ENCODE assay signal across 19 mouse cellular contexts in the genomic region with DNA sequence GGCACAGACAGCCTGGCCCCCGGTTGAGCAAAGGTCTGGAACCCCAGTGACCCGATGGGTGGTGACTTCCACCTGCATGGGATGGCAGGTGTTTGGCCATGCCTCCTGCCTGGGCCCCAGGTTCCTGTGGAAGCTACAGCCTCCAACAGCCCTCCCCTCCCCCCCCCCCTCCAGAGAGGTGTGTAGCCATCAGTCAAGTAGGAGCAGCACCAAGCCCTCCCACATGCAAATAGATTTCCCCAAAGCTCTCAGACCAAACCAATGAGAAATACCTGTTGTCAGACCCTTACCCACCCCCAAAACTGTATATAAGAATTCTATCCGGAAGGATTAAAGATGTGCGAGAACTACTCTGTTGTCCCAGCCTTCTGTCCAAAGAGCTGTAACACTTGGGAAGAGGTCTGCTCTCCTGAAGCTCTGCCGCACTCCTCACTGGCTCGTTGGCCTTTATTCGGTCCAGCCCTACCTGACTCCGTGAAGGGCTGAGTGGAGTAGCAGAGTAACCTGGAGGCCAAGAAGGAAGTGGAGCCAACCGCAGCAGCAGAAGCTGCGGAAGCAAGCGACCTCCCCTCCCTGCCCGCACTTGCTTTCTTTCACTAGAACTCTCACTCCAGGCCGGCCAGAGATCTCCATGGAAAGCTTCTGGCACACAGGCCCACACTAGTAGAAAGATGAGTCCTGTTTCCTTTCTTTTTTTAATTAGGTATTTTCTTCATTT. TPM values are rescaled to one million over a fixed set of nuclear protein-coding genes. Genes with fewer than 3 reads are reported as not detected.
DNase-seq lines count a peak whose midpoint lies in the region; ATAC-seq and TF ChIP-seq lines count a peak whose summit lies in the region.
"Had no signal": no experiment of that assay in that cellular context is flagged by ENCODE, and none has a peak within 500 bp of the region (broad histone marks: within the 10 kb centered on the region; RNA-seq: fewer than 3 reads in every experiment).

No protein-coding gene starts in this region.

- no peaks in the 10 kb centered on the region for H3K9me3 ChIP-seq in ES-E14 (ENCODE audit: control insufficient read depth, insufficient read depth, low read depth, low read length)
- H3K9me3 ChIP-seq: G1E; lung, embryonic 15.5 days; neural tube, embryonic 12.5 days had no signal

- peak overlapping the region; percentile 73 for H3K27ac ChIP-seq in ES-E14 (ENCODE audit: insufficient read depth, low read depth, low read length, poor library complexity, severe bottlenecking)
- H3K27ac ChIP-seq: hindbrain, postnatal 0 days; lung, embryonic 15.5 days; macrophage; neural tube, embryonic 12.5 days had no signal

- H3K4me1 ChIP-seq in ES-E14 (ENCODE audit: control insufficient read depth in 2 of 2, insufficient read depth in 2 of 2, low read length in 2 of 2, poor library complexity in 1 of 2), result peaks cover 2 to 5% of the 10 kb centered on the region in 2 experiments; a peak in 2 of 4 replicates
- H3K4me1 ChIP-seq: lung, embryonic 15.5 days; neural tube, embryonic 12.5 days had no signal

- in situ Hi-C loops in ES-E14 (cut with MboI; ENCODE audit: low sequenced_read_pairs in 2 of 2, unreplicated experiment in 2 of 2), result no loop called here

- DNase-seq in CD4-positive, CD25-positive, alpha-beta regulatory T cell, adult 2 months (ENCODE audit: low read depth, low spot score), result peak; percentile 50
- no peak for DNase-seq in ES-E14 (ENCODE audit: low read depth, low spot score)
- DNase-seq in thymus, postnatal 14 days, result peak; percentile 55
- DNase-seq in right cerebral cortex, adult 18-20 months, result no peak
- DNase-seq in B cell, adult 2 months, result no peak
- no peak for DNase-seq in testis, postnatal 10 days (ENCODE audit: low spot score)
- DNase-seq: adrenal gland, adult 8-10 months; cerebellum, postnatal 14 days; gastrocnemius, postnatal 36 days; heart, postnatal 4 days; kidney, adult 8-10 months; kidney, postnatal 36 days had no signal

- H3K36me3 ChIP-seq in ES-E14 (ENCODE audit: control insufficient read depth, insufficient read depth, low read length, poor library complexity, severe bottlenecking), result no peaks in the 10 kb centered on the region
- H3K36me3 ChIP-seq: G1E; lung, embryonic 15.5 days; neural tube, embryonic 12.5 days had no signal

- ATAC-seq in CD4-positive, CD25-positive, alpha-beta regulatory T cell, adult 4 months, result no peak
- ATAC-seq in megakaryocyte, adult 5-6 weeks (ENCODE audit: poor library complexity, severe bottlenecking), result peak; percentile 86
- ATAC-seq: hindbrain, postnatal 0 days had no signal

- H3K9ac ChIP-seq in ES-E14 (ENCODE audit: insufficient read depth, low read depth, low read length, poor library complexity, severe bottlenecking), result peak overlapping the region; percentile 55; the same call in 1 of the 2 replicates
- H3K9ac ChIP-seq: lung, embryonic 15.5 days; neural tube, embryonic 12.5 days had no signal

- H3K4me3 ChIP-seq in ES-E14 (ENCODE audit: insufficient read depth in 1 of 2, low read depth in 1 of 2, low read length in 2 of 2, poor library complexity in 1 of 2, severe bottlenecking in 1 of 2), result peak overlapping the region; percentile 32 to 53
- H3K4me3 ChIP-seq: lung, embryonic 15.5 days; neural tube, embryonic 12.5 days had no signal

TF ChIP-seq in ES-E14, 5 proteins besides CTCF, POLR2A, EP300 and RAD21:
- TF ChIP-seq ZNF384 (IDR thresholded peaks at IDR 0.05; ENCODE audit: low read depth, low read length) (no peak), ZC3H11A (IDR thresholded peaks at IDR 0.05; ENCODE audit: borderline replicate concordance, low read depth, low read length) (no peak)

RNA-seq across cellular contexts. Expression of a gene that starts 6.5 kb away (rescaled TPM):
- polyA plus RNA-seq in CD4-positive, CD25-positive, alpha-beta regulatory T cell, adult 4 months (2017; shearing (Covaris generic)), result 1 to 10 TPM; 2.5 to 4.3 TPM
- total RNA-seq in ES-E14 (2012; rRNA removed), result 15.3 and 15.4 TPM in 2 replicates
- total RNA-seq in megakaryocyte, adult 5-6 weeks (2015), result 0.78 and 1.1 TPM in 2 replicates
- total RNA-seq in megakaryocyte, adult 5-6 weeks (2017), result 1.7 TPM in 1 of 2 replicates, not detected in the other

RNA-seq across cellular contexts. Expression of a gene that starts 14.2 kb away (rescaled TPM):
- polyA plus RNA-seq in CD4-positive, CD25-positive, alpha-beta regulatory T cell, adult 4 months (2017; shearing (Covaris generic)), result 10 to 100 TPM; 59.4 to 88.7 TPM
- total RNA-seq in ES-E14 (2012; rRNA removed), result 91.6 and 142 TPM in 2 replicates
- 106 and 143 TPM in 2 replicates for total RNA-seq in megakaryocyte, adult 5-6 weeks (2015)
- 31.4 and 61.8 TPM in 2 replicates for total RNA-seq in megakaryocyte, adult 5-6 weeks (2017)

RNA-seq across cellular contexts. Expression of a gene that starts 23.1 kb away (rescaled TPM):
- polyA plus RNA-seq in CD4-positive, CD25-positive, alpha-beta regulatory T cell, adult 4 months (2017; shearing (Covaris generic)), result not detected
- 11.3 and 16.5 TPM in 2 replicates for total RNA-seq in ES-E14 (2012; rRNA removed)
- total RNA-seq in megakaryocyte, adult 5-6 weeks (2015), result not detected in 2 replicates
- not detected in 2 replicates for total RNA-seq in megakaryocyte, adult 5-6 weeks (2017)
- total RNA-seq: gastrocnemius, postnatal 36 days; heart, postnatal 4 days had no signal
- polyA plus RNA-seq: G1E, macrophage had no signal

RNA-seq across cellular contexts. Expression of a gene that starts 40.6 kb away (rescaled TPM):
- 100 to 1,000 TPM; 247 to 260 TPM for polyA plus RNA-seq in CD4-positive, CD25-positive, alpha-beta regulatory T cell, adult 4 months (2017; shearing (Covaris generic))
- 38.7 and 62.1 TPM in 2 replicates for total RNA-seq in ES-E14 (2012; rRNA removed)
- 251 and 323 TPM in 2 replicates for total RNA-seq in megakaryocyte, adult 5-6 weeks (2015)
- total RNA-seq in megakaryocyte, adult 5-6 weeks (2017), result 48.0 and 56.5 TPM in 2 replicates

RNA-seq across cellular contexts. Expression of a gene that starts 40.7 kb away (rescaled TPM):
- polyA plus RNA-seq in CD4-positive, CD25-positive, alpha-beta regulatory T cell, adult 4 months (2017; shearing (Covaris generic)), result 10 to 100 TPM; 39.8 to 41.9 TPM
- 35.1 and 35.6 TPM in 2 replicates for total RNA-seq in ES-E14 (2012; rRNA removed)
- 20.1 and 24.6 TPM in 2 replicates for total RNA-seq in megakaryocyte, adult 5-6 weeks (2015)
- 22.7 and 23.6 TPM in 2 replicates for total RNA-seq in megakaryocyte, adult 5-6 weeks (2017)

Comparison
In these comparisons a context has a peak if more than half of its experiments do, and no peak if none do; other contexts are left out.
1. DNase-seq: peak in CD4-positive, CD25-positive, alpha-beta regulatory T cell, adult 2 months (single experiment) and thymus, postnatal 14 days (single experiment); none in ES-E14 (single experiment), right cerebral cortex, adult 18-20 months (single experiment), B cell, adult 2 months (0 of 2) and testis, postnatal 10 days (single experiment).
2. RNA of a gene that starts 23.1 kb away (total RNA-seq): 11.3 to 16.5 TPM in ES-E14; not detected in megakaryocyte, adult 5-6 weeks; every median in the first group is over 10 times any median in the second.